Mouse (Mus musculus) fat pad, adult 2 months (tissue): Measurements from ENCODE around the gene Rbbp5.

Source experiments
- DNase-seq: peaks from one replicate; pipeline ENCODE4 v3.0.0-alpha.2; 2011; ENCODE audit warnings: low read depth, low spot score; ENCODE audit errors: extremely low read depth

Rbbp5 gene

GRCm38 (mm10) chr1:132537736-132538135, 60.6 kb downstream of the Rbbp5 start:
- no peak for DNase-seq

- DNase-seq = no peak
Observed at GRCm38 (mm10) chr1:132540701-132541100, 63.5 kb downstream of the Rbbp5 start.

DNA sequence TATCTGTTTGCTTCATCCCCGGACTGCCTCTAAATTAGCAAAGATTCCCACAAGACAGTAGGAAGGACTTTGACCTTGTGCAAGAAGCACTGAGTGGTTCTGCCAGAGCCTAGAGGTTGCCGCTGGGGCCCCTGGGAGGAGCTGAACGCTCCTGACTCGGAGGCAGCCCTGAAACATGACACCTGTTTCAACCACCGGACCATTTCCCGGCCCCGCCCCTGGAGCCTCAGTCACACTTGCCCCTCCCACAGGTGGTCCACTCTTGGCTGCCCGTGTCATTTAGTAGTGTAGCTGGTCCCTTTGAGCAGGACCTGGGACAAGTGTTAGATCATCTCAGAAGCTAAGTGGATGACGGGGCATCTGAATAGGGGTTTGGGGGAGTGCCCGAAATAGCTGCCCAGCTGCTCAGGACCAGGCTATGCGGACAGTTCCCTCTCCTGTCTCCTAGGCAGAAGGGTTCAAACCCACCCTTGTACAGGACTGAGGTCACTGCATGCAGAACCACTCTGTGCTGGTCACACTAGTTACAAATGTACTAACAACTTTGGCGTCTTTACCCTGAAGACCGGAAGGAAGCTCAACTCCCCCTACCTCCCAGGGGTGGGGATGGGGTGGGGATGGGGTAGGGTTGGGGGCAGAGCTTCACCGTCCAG, 64.1 kb downstream of the Rbbp5 start:
- DNase-seq = no peak

DNA sequence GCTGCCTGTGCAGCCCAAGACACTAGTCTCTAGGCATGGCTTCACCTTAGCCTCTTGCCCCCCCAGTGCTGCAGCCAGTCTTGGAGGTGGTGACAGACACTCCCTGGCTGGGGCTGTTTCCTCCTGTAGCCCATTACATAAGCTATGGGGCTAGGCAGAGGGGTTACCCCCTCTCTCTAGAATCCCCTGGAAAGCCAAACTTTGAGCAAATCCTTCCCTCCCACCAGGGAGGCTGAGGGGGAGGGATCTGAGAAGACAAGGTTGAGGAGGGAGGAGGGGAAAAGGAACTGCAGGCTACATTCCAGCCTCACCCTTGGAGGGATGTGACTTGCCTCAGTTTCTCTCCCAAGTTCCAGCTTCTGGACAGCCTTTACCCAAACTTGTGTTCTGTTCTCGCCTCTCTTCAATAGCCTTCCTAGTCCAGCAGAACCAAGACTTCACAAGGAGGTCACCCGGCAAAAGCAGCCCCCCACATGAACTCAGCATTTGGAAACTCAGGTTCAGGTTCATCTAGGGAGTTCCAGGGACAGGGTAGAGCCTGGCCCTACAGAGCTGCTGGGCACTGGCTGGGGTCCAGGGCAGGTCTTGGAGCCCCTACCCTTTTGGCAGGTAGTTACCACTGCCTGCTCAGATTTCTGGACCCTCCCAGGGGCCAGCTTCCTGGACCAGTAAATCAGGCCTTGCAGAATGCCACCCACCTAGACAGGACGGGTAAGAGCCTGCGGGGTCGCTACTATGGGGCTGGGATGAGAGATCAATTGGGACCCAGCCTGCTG, 64.8 kb downstream of the Rbbp5 start:
- no peak for DNase-seq

DNA sequence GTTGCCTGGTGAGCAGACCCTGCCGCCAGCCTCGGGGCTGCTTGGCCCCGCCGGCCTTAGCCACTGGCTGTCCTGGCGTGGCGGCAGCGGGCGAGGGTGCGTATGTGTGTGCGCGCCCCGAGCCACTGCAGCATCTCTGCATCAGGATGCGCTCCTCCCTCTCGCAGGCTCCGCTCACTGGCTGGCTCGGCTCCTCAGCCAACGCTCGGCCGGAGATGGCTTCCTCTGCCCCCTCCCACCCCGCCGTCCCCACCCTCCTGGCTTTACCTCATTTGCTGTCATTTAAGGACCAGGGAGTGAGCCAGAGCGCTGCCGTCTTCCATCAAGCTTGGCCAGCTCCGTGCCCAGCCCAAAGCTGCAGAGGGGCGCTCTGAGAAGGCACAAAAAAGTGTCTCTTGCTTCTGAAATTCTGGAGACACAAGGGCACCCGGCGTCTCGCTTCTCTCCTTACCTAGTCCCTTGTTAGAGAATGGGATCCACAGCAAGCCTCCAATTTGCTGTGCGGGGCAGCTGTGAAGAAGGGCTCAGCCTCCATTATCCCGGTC, 65.7 kb downstream of the Rbbp5 start, which contains the start of gene Cntn2:
Cntn2 (minus strand) TSS at position 495 of the 545 bp plus-strand sequence.
- DNase-seq = no peak

GRCm38 (mm10) chr1:132543789-132544188, 66.6 kb downstream of the Rbbp5 start:
- DNase-seq = no peak
